Comparison of ENCODE assay signal across 12 mouse cellular contexts in genomic region chr19:53437311-53437958, GRCm38 (mm10). TPM values are rescaled to one million over a fixed set of nuclear protein-coding genes. Genes with fewer than 3 reads are reported as not detected.
A peak's percentile ranks its signal among the peaks of the same experiment; 100 is the strongest.
DNase-seq lines count a peak whose midpoint lies in the region; ATAC-seq and TF ChIP-seq lines count a peak whose summit lies in the region.
"Had no signal": no experiment of that assay in that cellular context is flagged by ENCODE, and none has a peak within 500 bp of the region (broad histone marks: within the 10 kb centered on the region; RNA-seq: fewer than 3 reads in every experiment).

No protein-coding gene starts in this region.

- peak; percentile 72 for ATAC-seq in liver, postnatal 0 days
- ATAC-seq in stomach, postnatal 0 days (ENCODE audit: low FRiP score, low TSS enrichment): peak; percentile 86
- no peak for ATAC-seq in midbrain, embryonic 13.5 days
- ATAC-seq: inflammation-experienced regulatory T-cells, adult 6 months had no signal

- H3K4me1 ChIP-seq in heart, adult 2 months (ENCODE audit: control insufficient read depth, insufficient read depth, low read length): peaks cover 4% of the 10 kb centered on the region
- H3K4me1 ChIP-seq in liver, postnatal 0 days (ENCODE audit: insufficient read depth): peaks cover 22% of the 10 kb centered on the region
- 0 out of 2 replicates have a peak, but pooled peaks cover 7% of the 10 kb centered on the region for H3K4me1 ChIP-seq in stomach, postnatal 0 days (replicated peaks; ENCODE audit: control insufficient read depth, insufficient read depth)
- peaks cover 11% of the 10 kb centered on the region for H3K4me1 ChIP-seq in midbrain, embryonic 13.5 days (replicated peaks)

- peak; percentile 93 for DNase-seq in heart, adult 11 months
- no peak for DNase-seq in heart, adult 2 months
- peak; percentile 59 to 66 for DNase-seq in kidney, adult 8-10 months
- DNase-seq in liver, postnatal 0 days: peak; percentile 62
- peak; percentile 71 for DNase-seq in stomach, postnatal 0 days (ENCODE audit: low spot score)
- DNase-seq in layer of hippocampus, postnatal 25 days (ENCODE audit: extremely low spot score in 1 of 2, low spot score in 1 of 2): no peak
- DNase-seq in spleen, postnatal 36 days (ENCODE audit: low spot score in 2 of 2): no peak
- DNase-seq: cerebellum, postnatal 14 days; retina, postnatal 1 day had no signal

- TF ChIP-seq POLR2A in heart, adult 2 months (IDR thresholded peaks at IDR 0.05; ENCODE audit: insufficient read depth, low read depth, low read length): no peak

- TF ChIP-seq EP300 in heart, adult 2 months (IDR thresholded peaks at IDR 0.05; ENCODE audit: insufficient read depth, low read depth, low read length): no peak
- TF ChIP-seq EP300 in liver, postnatal 0 days (IDR thresholded peaks at IDR 0.05; ENCODE audit: low read depth): no peak
- TF ChIP-seq EP300 in stomach, postnatal 0 days (optimal IDR thresholded peaks at IDR 0.05): no peak

- H3K27me3 ChIP-seq in heart, adult 2 months (ENCODE audit: control insufficient read depth, insufficient read depth, low read length): no peaks in the 10 kb centered on the region
- H3K27me3 ChIP-seq in liver, postnatal 0 days (ENCODE audit: insufficient read depth, low read length): no peaks in the 10 kb centered on the region
- H3K27me3 ChIP-seq in stomach, postnatal 0 days (ENCODE audit: control insufficient read depth, insufficient read depth, low read length): no peaks in the 10 kb centered on the region
- no peaks in the 10 kb centered on the region for H3K27me3 ChIP-seq in midbrain, embryonic 13.5 days

- no peak overlapping the region for H3K27ac ChIP-seq in heart, adult 2 months
- H3K27ac ChIP-seq in liver, postnatal 0 days (ENCODE audit: low read depth): peak overlapping the region; percentile 67
- peak overlapping the region; percentile 67 for H3K27ac ChIP-seq in stomach, postnatal 0 days (replicated peaks)
- no peak overlapping the region for H3K27ac ChIP-seq in midbrain, embryonic 13.5 days
- H3K27ac ChIP-seq: forebrain, embryonic 12.5 days had no signal

- H3K36me3 ChIP-seq in heart, adult 2 months (ENCODE audit: control insufficient read depth, insufficient read depth, low read length): no peaks in the 10 kb centered on the region
- no peaks in the 10 kb centered on the region for H3K36me3 ChIP-seq in liver, postnatal 0 days (replicated peaks; ENCODE audit: insufficient read depth, low read length)
- H3K36me3 ChIP-seq in stomach, postnatal 0 days (ENCODE audit: control insufficient read depth, insufficient read depth, low read length): no peaks in the 10 kb centered on the region
- no peaks in the 10 kb centered on the region for H3K36me3 ChIP-seq in midbrain, embryonic 13.5 days
- H3K36me3 ChIP-seq: forebrain, embryonic 12.5 days had no signal

- no peak overlapping the region for H3K4me2 ChIP-seq in liver, postnatal 0 days (ENCODE audit: low read depth, low read length)
- no peak overlapping the region for H3K4me2 ChIP-seq in stomach, postnatal 0 days (replicated peaks; ENCODE audit: low read depth)
- no peak overlapping the region for H3K4me2 ChIP-seq in midbrain, embryonic 13.5 days (replicated peaks)
- H3K4me2 ChIP-seq: forebrain, embryonic 12.5 days had no signal

- TF ChIP-seq CTCF in heart, adult 2 months (IDR thresholded peaks at IDR 0.05): no peak
- no peak for TF ChIP-seq CTCF in liver, postnatal 0 days (IDR thresholded peaks at IDR 0.05; ENCODE audit: low read depth)
- TF ChIP-seq CTCF in stomach, postnatal 0 days (IDR thresholded peaks at IDR 0.05; ENCODE audit: low read depth): no peak

- no peak overlapping the region for H3K9ac ChIP-seq in heart, adult 2 months (ENCODE audit: low read depth, low read length)
- H3K9ac ChIP-seq in liver, postnatal 0 days (replicated peaks): no peak overlapping the region
- no peak overlapping the region for H3K9ac ChIP-seq in stomach, postnatal 0 days (ENCODE audit: low read length)
- H3K9ac ChIP-seq in midbrain, embryonic 13.5 days (replicated peaks): no peak overlapping the region
- H3K9ac ChIP-seq: forebrain, embryonic 12.5 days had no signal

- 35% methylated on average over 8 of the region's 8 CpGs for WGBS in heart, adult 2 months
- 42% methylated on average over 7 of the region's 8 CpGs for WGBS in liver, postnatal 0 days (ENCODE audit: insufficient replicate concordance)
- 7% methylated on average over 8 of the region's 8 CpGs for WGBS in stomach, postnatal 0 days
- WGBS in midbrain, embryonic 13.5 days: 76% methylated on average over 8 of the region's 8 CpGs

- H3K9me3 ChIP-seq in liver, postnatal 0 days (ENCODE audit: low read length): no peaks in the 10 kb centered on the region
- no peaks in the 10 kb centered on the region for H3K9me3 ChIP-seq in stomach, postnatal 0 days (ENCODE audit: control insufficient read depth, low read length)
- no peaks in the 10 kb centered on the region for H3K9me3 ChIP-seq in midbrain, embryonic 13.5 days
- H3K9me3 ChIP-seq: forebrain, embryonic 12.5 days had no signal

- no peak overlapping the region for H3K4me3 ChIP-seq in heart, adult 2 months
- H3K4me3 ChIP-seq in liver, postnatal 0 days (ENCODE audit: low read depth, low read length): no peak overlapping the region
- no peak overlapping the region for H3K4me3 ChIP-seq in stomach, postnatal 0 days (ENCODE audit: low read depth, low read length)
- no peak overlapping the region for H3K4me3 ChIP-seq in midbrain, embryonic 13.5 days (replicated peaks)
- H3K4me3 ChIP-seq: forebrain, embryonic 12.5 days had no signal

- intact Hi-C loops in heart, adult 2 months (cut with DNase I): no loop called here

- no peaks in the 10 kb centered on the region for H3K79me2 ChIP-seq in heart, adult 2 months (replicated peaks; ENCODE audit: control insufficient read depth, insufficient read depth, low read length)

RNA-seq across cellular contexts. Expression of gene Smndc1, which starts 47.1 kb away (rescaled TPM):
- total RNA-seq in heart, adult 2 months (2021): 10 to 100 TPM; 32.7 to 35.5 TPM
- 6.2 and 6.3 TPM in 2 replicates for polyA plus RNA-seq in heart, adult 2 months (2012; rRNA removed)
- 18.9 and 21.7 TPM in 2 replicates for polyA plus RNA-seq in liver, postnatal 0 days (2015; fragmentation: Nextera tagmentation; extraction: Ambion mirVana)
- 26.1 and 26.6 TPM in 2 replicates for polyA plus RNA-seq in stomach, postnatal 0 days (2015; fragmentation: Nextera tagmentation; extraction: Ambion mirVana)
- total RNA-seq in layer of hippocampus, postnatal 25 days (2021): 10 to 100 TPM; 36.9 to 39.7 TPM
- 42.6 and 46.8 TPM in 2 replicates for polyA plus RNA-seq in midbrain, embryonic 13.5 days (2015; fragmentation: Nextera tagmentation; extraction: Ambion mirVana)

Comparison
In these comparisons a context has a peak if more than half of its experiments do, and no peak if none do; other contexts are left out.
1. DNase-seq: peak in heart, adult 11 months (single experiment), kidney, adult 8-10 months (2 of 2), liver, postnatal 0 days (single experiment) and stomach, postnatal 0 days (single experiment); none in heart, adult 2 months (0 of 2), layer of hippocampus, postnatal 25 days (0 of 2) and spleen, postnatal 36 days (0 of 2).
2. H3K27ac ChIP-seq: peak in liver, postnatal 0 days (single experiment) and stomach, postnatal 0 days (single experiment); none in heart, adult 2 months (single experiment) and midbrain, embryonic 13.5 days (single experiment).